Mouse (Mus musculus): ENCODE data around the gene Asna1.
A peak's percentile ranks its signal among the peaks of the same experiment; 100 is the strongest.

Asna1 gene

GRCm38 (mm10) chr8:85034764-85035163 is 9.7 kb upstream of the Asna1 start:
- DNase-seq, result peak; percentile 79 to 83

GRCm38 (mm10) chr8:85033867-85034266 is 8.8 kb upstream of the Asna1 start:
- DNase-seq, result peak; percentile 35 to 69

GRCm38 (mm10) chr8:85032622-85033311 is 7.7 kb upstream of the Asna1 start:
- DNase-seq, result no peak

- DNase-seq, result no peak
Observed at GRCm38 (mm10) chr8:85029271-85029670, 4.2 kb upstream of the Asna1 start.

GRCm38 (mm10) chr8:85027922-85028321 is 2.8 kb upstream of the Asna1 start:
- no peak for DNase-seq

GRCm38 (mm10) chr8:85027516-85027855 is 2.4 kb upstream of the Asna1 start:
- no peak for DNase-seq

- peak; percentile 98 for DNase-seq
Observed at GRCm38 (mm10) chr8:85026670-85027515, 1.8 kb upstream of the Asna1 start, which contains the start of gene Trir. Trir (plus strand) TSS chr8:85026823.

GRCm38 (mm10) chr8:85023846-85024245 is 1.2 kb downstream of the Asna1 start:
- DNase-seq, result no peak

- DNase-seq, result no peak
Observed at GRCm38 (mm10) chr8:85021514-85022055, 3.5 kb downstream of the Asna1 start.

- no peak for DNase-seq
Observed at GRCm38 (mm10) chr8:85017209-85017608, 7.9 kb downstream of the Asna1 start.

GRCm38 (mm10) chr8:85016724-85017123 is 8.4 kb downstream of the Asna1 start:
- no peak for DNase-seq

GRCm38 (mm10) chr8:85014431-85014830 is 10.7 kb downstream of the Asna1 start, which contains the start of gene Best2:
Best2 (minus strand) TSS chr8:85014531.
- no peak for DNase-seq

- peak; percentile 74 to 80 for DNase-seq
Observed at GRCm38 (mm10) chr8:85013230-85013840, 11.7 kb downstream of the Asna1 start.

GRCm38 (mm10) chr8:85011242-85011641 is 13.8 kb downstream of the Asna1 start:
- DNase-seq, result no peak

- DNase-seq, result peak in 1 of 2 experiments; percentile 47
Observed at GRCm38 (mm10) chr8:85007686-85008085, 17.4 kb downstream of the Asna1 start.

- peak; percentile 87 to 91 for DNase-seq
Observed at GRCm38 (mm10) chr8:84997649-84998295, 27.3 kb downstream of the Asna1 start.

GRCm38 (mm10) chr8:84996978-84997377 is 28.1 kb downstream of the Asna1 start:
- no peak for DNase-seq

GRCm38 (mm10) chr8:84995680-84996079 is 29.4 kb downstream of the Asna1 start:
- no peak for DNase-seq

GRCm38 (mm10) chr8:84994375-84994774 is 30.7 kb downstream of the Asna1 start:
- no peak for DNase-seq

- DNase-seq, result peak; percentile 89 to 93
Observed at GRCm38 (mm10) chr8:84990836-84991235, 34.2 kb downstream of the Asna1 start.

GRCm38 (mm10) chr8:84990349-84990748 is 34.7 kb downstream of the Asna1 start, which contains the start of gene Hook2:
Hook2 (plus strand) TSS chr8:84990603.
- DNase-seq, result peak; percentile 98 to 99

GRCm38 (mm10) chr8:84989810-84990209 is 35.3 kb downstream of the Asna1 start:
- DNase-seq, result peak; percentile 95 to 96

GRCm38 (mm10) chr8:84989311-84989731 is 35.8 kb downstream of the Asna1 start:
- peak; percentile 75 to 84 for DNase-seq

Measured in lung, adult 18-20 months (tissue).